Mouse (Mus musculus) kidney, embryonic 15.5 days (tissue): ENCODE measurements around the gene Cmtm4. TPM values are rescaled to one million over a fixed set of nuclear protein-coding genes. Genes with fewer than 3 reads are reported as not detected.
A peak's percentile ranks its signal among the peaks of the same experiment; 100 is the strongest.

Source experiments
- ATAC-seq: fragments of 200-750 bp; cut with Nextera tagmentation; replicated peaks from 2 replicates; pipeline ENCODE4 v1.8.0; 2017; ENCODE audit warnings: moderate TSS enrichment; ENCODE audit not compliant: low FRiP score
- H3K27ac ChIP-seq: fragments of 300-500 bp; sonication (generic); 2 replicates; pipeline ENCODE4 v1.5.1; 2015; ENCODE audit warnings: mild to moderate bottlenecking, inconsistent platforms
- H3K27me3 ChIP-seq: fragments of 300-500 bp; sonication (generic); 2 replicates; pipeline ENCODE4 v1.6.1; 2015; ENCODE audit warnings: inconsistent platforms
- H3K36me3 ChIP-seq: fragments of 300-500 bp; sonication (generic); 2 replicates; pipeline ENCODE4 v1.6.1; 2015; ENCODE audit warnings: inconsistent platforms
- H3K4me1 ChIP-seq: fragments of 300-500 bp; sonication (generic); 2 replicates; pipeline ENCODE4 v1.6.1; 2015; ENCODE audit warnings: inconsistent platforms
- H3K4me2 ChIP-seq: fragments of 300-500 bp; sonication (generic); 2 replicates; pipeline ENCODE4 v1.6.1; 2015; ENCODE audit warnings: moderate library complexity, mild to moderate bottlenecking, inconsistent platforms
- H3K4me3 ChIP-seq: fragments of 300-500 bp; sonication (generic); replicated peaks from 2 replicates; pipeline ENCODE4 v1.5.1; 2015; ENCODE audit warnings: mild to moderate bottlenecking, inconsistent platforms
- H3K9ac ChIP-seq: fragments of 300-500 bp; sonication (generic); 2 replicates; pipeline ENCODE4 v1.6.1; 2015; ENCODE audit warnings: mild to moderate bottlenecking, inconsistent platforms
- H3K9me3 ChIP-seq: fragments of 300-500 bp; sonication (generic); replicated peaks from 2 replicates; pipeline ENCODE4 v1.6.1; 2016; ENCODE audit warnings: inconsistent platforms
- WGBS: fragments of 180-500 bp; shearing (Covaris S2); methylation state at CpG from one replicate; pipeline ENCODE4 v1.1.7; 2015; ENCODE audit warnings: mixed read lengths; 5-methylcytosine and 5-hydroxymethylcytosine counted together
- polyA plus RNA-seq: library from polyadenylated mRNA; unstranded; fragments of >200 nt; fragmentation: Nextera tagmentation; extraction: Ambion mirVana; gene quantifications from 2 replicates; pipeline ENCODE4 v1.2.1, GENCODE M21; 2015

Gene Cmtm4
- polyA plus RNA-seq, 1 experiment from 2014 or later, result 4.1 TPM

DNA sequence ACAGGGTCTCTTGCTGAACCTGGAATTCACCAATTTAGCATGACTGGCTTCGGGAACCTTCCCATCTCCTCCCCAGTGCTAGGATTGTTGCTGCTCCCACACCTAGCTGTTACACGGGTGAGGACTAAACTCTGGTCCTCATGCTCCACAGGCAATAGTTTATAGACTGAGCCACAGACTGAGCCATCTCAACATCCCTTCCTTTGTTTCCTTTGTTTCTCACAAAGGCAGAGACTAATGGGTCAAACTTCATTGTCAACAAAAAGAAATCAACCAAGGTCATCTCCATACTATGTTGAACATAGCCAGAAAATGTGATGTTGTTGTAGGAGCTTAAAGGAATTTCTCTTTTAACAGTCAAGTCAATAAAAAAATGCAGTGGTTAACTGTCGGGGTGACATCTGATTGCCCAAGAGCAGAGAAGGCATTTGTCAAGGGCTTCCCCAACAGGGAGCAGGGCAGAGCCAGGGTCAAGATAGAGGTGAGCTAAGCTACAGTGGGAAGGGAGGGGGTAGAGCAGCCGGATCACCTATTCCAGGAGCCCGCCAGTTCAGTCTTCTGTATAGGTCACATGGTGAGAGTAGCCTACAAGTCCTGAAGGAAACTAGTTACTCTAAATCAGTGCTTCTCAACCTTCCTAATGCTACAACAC, 37.7 kb upstream of the Cmtm4 start:
- Histone ChIP-seq H3K4me2 (no peak overlapping the region), H3K9ac (no peak overlapping the region), H3K4me1 (peaks cover 15% of the 10 kb centered on the region), H3K36me3 (peaks cover 98% of the 10 kb centered on the region), H3K9me3 (no peaks in the 10 kb centered on the region; the same call in 1 of the 2 replicates), H3K27me3 (no peaks in the 10 kb centered on the region), H3K4me3 (no peak overlapping the region), H3K27ac (no peak overlapping the region)
- WGBS, result 91% methylated on average over 5 of the region's 5 CpGs
- ATAC-seq, result no peak

DNA sequence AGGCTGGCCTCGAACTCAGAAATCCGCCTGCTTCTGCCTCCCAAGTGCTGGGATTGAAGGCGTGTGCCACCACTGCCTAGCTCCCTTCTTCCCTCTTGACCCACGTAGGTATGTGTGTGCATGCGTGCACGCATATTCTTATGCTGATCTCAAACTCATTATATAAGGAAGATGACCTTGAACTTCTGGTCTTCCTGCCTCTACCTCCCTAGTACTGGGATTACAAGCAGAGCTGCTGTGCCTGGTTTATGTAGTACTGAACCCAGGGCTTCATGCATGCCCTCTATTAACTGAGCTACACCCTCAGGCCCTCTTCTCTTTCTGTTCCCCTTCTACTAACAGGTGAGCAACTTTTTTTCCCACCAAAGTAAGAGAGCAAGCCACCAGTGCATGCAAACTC, 37.0 kb upstream of the Cmtm4 start:
- Histone ChIP-seq H3K36me3 (peaks cover 100% of the 10 kb centered on the region), H3K4me1 (peaks cover 15% of the 10 kb centered on the region)

DNA sequence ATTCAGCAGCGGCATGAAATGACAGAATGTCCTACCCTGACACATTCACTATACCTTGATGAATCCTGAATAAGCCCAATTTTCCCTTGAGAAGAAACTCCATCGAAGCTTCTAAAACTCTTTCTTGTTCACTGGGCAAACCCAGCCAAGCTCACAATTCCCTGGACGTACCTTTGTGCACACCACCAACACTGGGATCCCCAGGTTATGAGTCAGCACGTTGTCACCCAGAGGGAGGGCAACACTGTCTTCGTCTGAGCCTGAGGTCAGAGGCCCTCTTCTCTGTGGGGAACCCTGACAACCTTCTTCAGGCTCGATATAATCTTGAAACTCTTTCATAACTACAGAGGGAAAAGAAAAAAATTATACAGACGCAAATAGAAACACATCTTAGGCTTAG, 34.6 kb upstream of the Cmtm4 start:
- Histone ChIP-seq H3K4me1 (0 out of 2 replicates have a peak, but pooled peaks cover 2% of the 10 kb centered on the region), H3K9me3 (no peaks in the 10 kb centered on the region; the same call in 1 of the 2 replicates), H3K27me3 (no peaks in the 10 kb centered on the region), H3K9ac (no peak overlapping the region), H3K4me2 (no peak overlapping the region), H3K27ac (no peak overlapping the region), H3K4me3 (no peak overlapping the region), H3K36me3 (peaks cover 100% of the 10 kb centered on the region)
- no peak for ATAC-seq
- 92% methylated on average over 7 of the region's 7 CpGs for WGBS

More for the DNA sequence above, 37.0 kb upstream of the Cmtm4 start:
- WGBS, result 96% methylated on average over 6 of the region's 6 CpGs
- no peak overlapping the region for H3K4me2 ChIP-seq
- H3K4me3 ChIP-seq, result no peak overlapping the region
- no peak for ATAC-seq
- H3K27me3 ChIP-seq, result no peaks in the 10 kb centered on the region
- H3K9me3 ChIP-seq, result no peaks in the 10 kb centered on the region; the same call in 1 of the 2 replicates
- H3K27ac ChIP-seq, result no peak overlapping the region
- H3K9ac ChIP-seq, result no peak overlapping the region

DNA sequence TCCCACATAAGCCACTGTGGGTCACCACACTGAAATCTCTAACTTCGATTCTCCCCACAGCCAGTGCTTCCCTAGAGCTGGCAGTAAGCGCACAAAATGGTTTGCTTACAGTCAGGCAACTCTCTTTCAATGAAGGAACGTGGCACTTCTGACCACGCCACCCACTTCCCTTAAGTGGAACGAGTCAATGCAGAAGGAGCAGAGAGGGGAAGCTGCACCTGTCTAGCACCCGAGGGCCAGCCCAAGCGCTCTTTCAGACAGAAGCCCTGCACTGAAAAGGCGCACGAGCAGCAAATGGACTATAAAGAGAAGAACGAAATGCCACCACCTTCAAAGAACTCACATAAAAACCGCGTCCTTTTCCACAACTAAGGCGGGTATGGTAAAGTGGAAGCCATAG, 32.1 kb upstream of the Cmtm4 start:
- no peak for ATAC-seq
- H3K4me2 ChIP-seq, result no peak overlapping the region
- no peak overlapping the region for H3K27ac ChIP-seq
- H3K36me3 ChIP-seq, result peaks cover 100% of the 10 kb centered on the region
- H3K9ac ChIP-seq, result no peak overlapping the region
- no peaks in the 10 kb centered on the region for H3K4me1 ChIP-seq
- H3K4me3 ChIP-seq, result no peak overlapping the region
- no peaks in the 10 kb centered on the region for H3K27me3 ChIP-seq
- no peaks in the 10 kb centered on the region; the same call in 1 of the 2 replicates for H3K9me3 ChIP-seq
- WGBS, result 93% methylated on average over 13 of the region's 13 CpGs

DNA sequence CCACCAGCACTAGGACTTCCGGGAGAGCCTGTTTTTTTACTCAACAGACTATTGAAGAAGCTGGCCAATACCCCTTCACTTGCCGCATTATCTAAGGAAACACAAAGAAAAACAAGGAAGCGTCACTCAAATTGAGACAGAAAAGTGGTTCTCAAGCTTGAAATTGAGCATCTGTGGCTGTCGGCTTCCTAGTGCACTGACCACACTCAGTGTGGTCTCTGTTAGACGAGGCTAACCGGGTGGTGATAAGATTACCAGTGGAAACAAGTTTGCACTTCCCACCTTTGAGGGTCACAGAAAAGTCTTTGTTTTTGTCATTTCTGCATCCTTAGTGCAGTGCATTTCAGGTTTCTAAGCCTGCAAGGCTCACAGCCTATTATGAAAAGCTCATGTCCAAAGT, 26.7 kb upstream of the Cmtm4 start:
- Histone ChIP-seq H3K4me2 (no peak overlapping the region), H3K9me3 (no peaks in the 10 kb centered on the region), H3K4me3 (no peak overlapping the region), H3K27ac (no peak overlapping the region), H3K4me1 (no peaks in the 10 kb centered on the region), H3K27me3 (no peaks in the 10 kb centered on the region), H3K9ac (no peak overlapping the region), H3K36me3 (peaks cover 98% of the 10 kb centered on the region)
- ATAC-seq, result no peak
- WGBS, result 78% methylated on average over 6 of the region's 6 CpGs

DNA sequence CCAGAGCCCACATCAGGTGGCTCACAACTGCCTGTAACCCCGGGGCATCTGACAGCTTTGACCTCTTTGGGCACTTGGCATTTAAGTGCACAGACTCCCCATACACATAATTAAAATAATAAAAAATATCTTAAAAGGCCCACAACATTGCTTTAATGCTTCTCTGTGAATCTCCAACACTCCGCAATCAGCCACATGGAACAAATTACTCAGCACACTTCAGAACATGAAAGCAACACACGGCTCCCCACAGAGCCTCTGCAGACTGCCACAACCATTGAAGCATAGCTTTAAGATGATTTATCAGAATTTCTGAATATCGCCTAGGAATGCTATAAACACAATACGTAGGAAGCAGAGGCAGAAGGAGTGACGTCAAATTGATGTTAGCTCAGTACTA, 20.4 kb upstream of the Cmtm4 start:
- no peaks in the 10 kb centered on the region for H3K27me3 ChIP-seq
- H3K9me3 ChIP-seq, result no peaks in the 10 kb centered on the region
- ATAC-seq, result no peak
- H3K9ac ChIP-seq, result no peak overlapping the region
- peaks cover 13% of the 10 kb centered on the region for H3K4me1 ChIP-seq
- H3K27ac ChIP-seq, result no peak overlapping the region
- no peak overlapping the region for H3K4me3 ChIP-seq
- peaks cover 44% of the 10 kb centered on the region for H3K36me3 ChIP-seq
- 78% methylated on average over 6 of the region's 6 CpGs for WGBS
- no peak overlapping the region for H3K4me2 ChIP-seq

DNA sequence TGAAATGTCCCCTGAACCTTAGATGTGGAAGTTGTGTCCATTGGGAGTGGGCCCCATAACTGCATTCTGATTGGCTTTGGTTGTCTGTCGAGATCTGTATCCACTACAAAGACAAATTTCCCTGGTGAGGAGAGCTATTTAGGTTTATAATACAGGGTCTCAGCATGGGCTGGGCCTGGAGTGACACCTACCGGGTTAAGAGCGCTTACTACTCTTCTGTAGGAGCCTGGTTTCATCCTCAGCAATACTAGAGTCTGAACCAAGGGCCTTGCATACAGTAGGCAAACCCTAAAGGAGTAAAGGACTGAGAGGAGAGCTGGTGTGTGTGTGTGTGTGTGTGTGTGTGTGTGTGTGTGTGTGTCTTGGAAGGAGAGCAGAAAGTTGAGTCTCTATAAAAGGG, 18.6 kb upstream of the Cmtm4 start:
- H3K9me3 ChIP-seq, result no peaks in the 10 kb centered on the region
- H3K4me3 ChIP-seq, result no peak overlapping the region
- ATAC-seq, result 0 out of 2 replicates have a peak, but pooled peaks have one; percentile 20
- 61% methylated on average over 3 of the region's 3 CpGs for WGBS
- H3K27ac ChIP-seq, result no peak overlapping the region
- peaks cover 26% of the 10 kb centered on the region for H3K36me3 ChIP-seq
- peaks cover 13% of the 10 kb centered on the region for H3K4me1 ChIP-seq
- H3K4me2 ChIP-seq, result no peak overlapping the region
- no peak overlapping the region for H3K9ac ChIP-seq
- H3K27me3 ChIP-seq, result no peaks in the 10 kb centered on the region

DNA sequence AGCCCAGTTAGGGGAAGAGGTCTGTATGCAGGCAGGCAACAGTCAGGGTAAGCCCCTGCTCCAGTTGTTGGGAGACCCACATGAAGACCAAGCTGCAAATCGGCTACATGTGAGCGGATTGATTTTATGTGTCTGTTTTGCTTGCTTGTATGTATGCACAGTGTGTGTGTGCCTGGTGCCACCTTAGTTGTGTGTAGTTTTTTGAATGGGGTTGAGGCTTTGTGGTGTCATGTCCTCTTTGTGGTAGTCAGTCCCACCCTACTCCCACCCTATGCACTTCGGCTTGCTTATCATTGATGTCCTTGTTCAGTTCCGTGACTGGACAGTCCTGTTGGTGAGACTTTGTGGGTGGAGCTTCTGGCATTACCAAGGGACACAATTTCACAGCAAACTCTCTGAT, 18.2 kb upstream of the Cmtm4 start:
- no peaks in the 10 kb centered on the region for H3K9me3 ChIP-seq
- 74% methylated on average over 4 of the region's 4 CpGs for WGBS
- no peaks in the 10 kb centered on the region for H3K27me3 ChIP-seq
- no peak overlapping the region; the same call in 1 of the 2 replicates for H3K27ac ChIP-seq
- H3K36me3 ChIP-seq, result peaks cover 21% of the 10 kb centered on the region
- H3K4me3 ChIP-seq, result no peak overlapping the region
- H3K4me2 ChIP-seq, result no peak overlapping the region
- no peak overlapping the region for H3K9ac ChIP-seq
- H3K4me1 ChIP-seq, result peaks cover 13% of the 10 kb centered on the region
- 0 out of 2 replicates have a peak, but pooled peaks have one; percentile 33 for ATAC-seq

DNA sequence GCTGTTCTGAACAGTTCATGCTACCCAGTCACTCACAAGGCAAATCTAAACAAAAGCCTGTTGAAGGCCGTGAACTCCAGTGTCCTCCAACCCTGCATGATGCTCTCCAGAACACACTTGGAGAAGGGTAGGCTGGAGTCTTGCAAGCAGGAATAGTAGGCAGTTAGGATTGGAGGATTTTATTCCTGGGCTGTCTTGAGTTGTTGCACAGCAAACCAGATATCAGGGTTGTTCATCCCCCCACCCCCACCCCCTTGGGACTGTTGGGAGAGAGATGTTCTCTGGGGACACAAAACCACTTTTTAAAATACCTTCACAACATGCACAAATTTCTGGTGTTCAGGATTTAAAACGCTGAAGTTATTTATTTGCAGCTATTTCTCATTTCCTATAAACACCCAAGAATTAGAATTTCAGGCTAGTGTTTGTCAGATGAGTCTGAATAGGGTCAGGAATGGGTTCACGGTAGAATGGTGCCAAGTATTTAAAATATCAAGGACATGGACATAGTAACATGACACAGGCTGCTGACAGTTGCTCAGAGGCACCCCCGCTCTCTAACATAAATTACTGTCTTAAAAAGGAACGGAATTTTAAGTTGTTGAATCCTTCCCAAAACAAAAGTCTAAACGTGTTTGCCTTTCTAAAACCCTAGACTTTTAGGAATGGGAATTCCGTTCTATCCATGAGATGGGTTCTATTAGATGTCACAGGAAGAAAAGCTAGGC, 17.4 kb upstream of the Cmtm4 start:
- Histone ChIP-seq H3K27me3 (no peaks in the 10 kb centered on the region), H3K4me3 (no peak overlapping the region), H3K36me3 (peaks cover 15% of the 10 kb centered on the region), H3K9ac (no peak overlapping the region), H3K9me3 (no peaks in the 10 kb centered on the region), H3K4me2 (no peak overlapping the region), H3K27ac (peak overlapping the region; percentile 9; the same call in 1 of the 2 replicates), H3K4me1 (peaks cover 13% of the 10 kb centered on the region)
- no peak for ATAC-seq
- 38% methylated on average over 7 of the region's 7 CpGs for WGBS

DNA sequence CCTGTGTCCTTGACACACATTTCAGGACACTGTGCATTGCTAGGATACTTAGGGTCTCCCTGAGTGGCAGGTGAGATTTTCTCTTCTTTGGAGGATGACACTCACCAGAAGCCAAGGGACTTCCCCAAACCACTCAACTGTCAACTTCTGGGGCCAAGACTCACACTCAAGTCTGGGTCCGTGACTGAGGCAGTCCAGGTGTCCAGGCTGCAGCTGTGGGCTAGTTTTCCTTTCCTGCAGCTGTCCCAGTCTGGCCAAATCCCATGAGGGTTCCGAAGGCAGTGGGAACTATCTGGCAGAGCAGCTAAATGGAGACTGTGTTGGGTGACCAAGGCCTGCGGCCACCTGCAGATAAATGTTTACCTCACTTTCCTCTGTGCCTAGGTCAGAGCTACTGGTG, 16.4 kb upstream of the Cmtm4 start:
- no peak for ATAC-seq
- Histone ChIP-seq H3K27me3 (no peaks in the 10 kb centered on the region), H3K9me3 (no peaks in the 10 kb centered on the region), H3K4me2 (no peak overlapping the region), H3K4me1 (peaks cover 13% of the 10 kb centered on the region), H3K36me3 (peaks cover 5% of the 10 kb centered on the region), H3K9ac (no peak overlapping the region), H3K27ac (no peak overlapping the region), H3K4me3 (no peak overlapping the region)
- WGBS, result 89% methylated on average over 3 of the region's 3 CpGs

DNA sequence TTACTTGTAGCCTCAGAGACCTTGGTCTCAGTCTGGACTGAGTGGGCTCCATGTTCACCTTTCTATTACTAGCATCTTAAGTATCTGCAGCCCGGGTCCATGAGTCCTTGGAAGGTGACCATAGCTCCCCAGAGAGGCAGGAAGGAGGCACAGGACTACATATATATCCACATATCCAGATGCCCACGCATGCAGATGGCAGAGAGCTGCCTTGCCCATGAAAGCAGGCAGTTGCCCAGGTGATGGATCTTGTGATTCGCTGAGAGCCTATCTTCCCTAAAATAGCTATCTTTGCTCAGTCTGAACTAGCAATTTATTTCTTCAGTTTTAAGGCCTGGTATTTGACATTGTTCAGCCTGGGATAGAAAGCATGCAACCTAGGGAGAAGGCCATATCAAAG, 15.9 kb upstream of the Cmtm4 start:
- H3K4me2 ChIP-seq, result no peak overlapping the region
- no peak for ATAC-seq
- peaks cover 13% of the 10 kb centered on the region for H3K4me1 ChIP-seq
- no peaks in the 10 kb centered on the region for H3K27me3 ChIP-seq
- H3K27ac ChIP-seq, result no peak overlapping the region
- no peak overlapping the region for H3K9ac ChIP-seq
- 86% methylated on average over 3 of the region's 3 CpGs for WGBS
- H3K9me3 ChIP-seq, result no peaks in the 10 kb centered on the region
- peaks cover 4% of the 10 kb centered on the region; the same call in 1 of the 2 replicates for H3K36me3 ChIP-seq
- H3K4me3 ChIP-seq, result no peak overlapping the region

DNA sequence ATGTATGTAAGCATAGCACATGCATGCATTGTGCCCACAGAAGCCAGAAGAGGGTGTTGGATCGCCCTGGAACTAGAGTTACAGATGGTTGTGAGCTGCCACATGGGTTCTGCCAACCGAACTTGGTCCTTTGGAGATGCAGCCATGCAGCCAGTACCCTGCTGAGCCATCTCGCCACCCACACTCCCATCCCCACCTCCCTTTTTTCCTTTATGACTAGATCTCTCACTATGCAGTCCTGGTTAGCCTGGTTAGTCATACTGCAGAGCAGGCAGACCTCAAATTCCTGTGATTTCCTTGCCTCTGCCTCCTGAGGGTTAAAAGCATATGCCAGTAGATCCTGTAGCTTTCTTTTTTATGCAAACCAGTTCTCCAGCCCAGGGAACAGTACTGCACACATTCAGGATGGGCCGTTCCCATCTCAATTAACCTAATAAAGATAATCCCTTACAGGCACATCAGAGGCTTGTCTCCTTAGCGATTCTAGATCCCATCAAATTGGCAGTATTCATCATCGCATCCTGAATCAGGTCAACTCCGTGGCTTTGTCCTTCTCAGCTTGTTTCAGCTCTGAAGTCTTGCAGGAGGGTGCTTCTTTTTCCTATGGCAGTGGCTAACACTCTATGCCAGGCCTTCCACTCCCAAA, 15.1 kb upstream of the Cmtm4 start:
- WGBS, result 60% methylated on average over 7 of the region's 7 CpGs

More for the DNA sequence above, 15.1 kb upstream of the Cmtm4 start:
- ATAC-seq, result no peak
- Histone ChIP-seq H3K27me3 (no peaks in the 10 kb centered on the region), H3K36me3 (peaks cover 4% of the 10 kb centered on the region; the same call in 1 of the 2 replicates), H3K9ac (no peak overlapping the region), H3K4me3 (no peak overlapping the region), H3K27ac (no peak overlapping the region), H3K4me1 (peaks cover 13% of the 10 kb centered on the region), H3K9me3 (no peaks in the 10 kb centered on the region), H3K4me2 (no peak overlapping the region)
